Mouse (Mus musculus): ENCODE results near the gene Etl4.

GRCm38 (mm10) chr2:20446180-20446579, 536.6 kb downstream of the Etl4 start:
- TF ChIP-seq EP300 (IDR thresholded peaks at IDR 0.05; ENCODE audit: low read depth) (no peak), CTCF (IDR thresholded peaks at IDR 0.05; ENCODE audit: low read depth) (peak; percentile 11; the same call in 1 of the 2 replicates)

Data from liver, postnatal 0 days (tissue).